Mouse (Mus musculus) G1E-ER4 (cell line): ENCODE measurements at regions not wholly inside any gene's neighbourhood (a gene's known extent, or its start where the extent isn't known, plus 50 kb on each side); places are given as distances from the start of the nearest gene placed in this dataset.

ENCODE experiments used
- GATA1 ChIP-seq: IDR thresholded peaks from one replicate; pipeline ENCODE4 v1.8.0; 2012; ENCODE audit warnings: low read length, inconsistent platforms

GRCm38 (mm10) chr6:143442361-143442760 is 275.3 kb downstream of the Etnk1 start:
- TF ChIP-seq GATA1, result no peak

- no peak for TF ChIP-seq GATA1
These were observed 276.4 kb downstream of the Etnk1 start for GRCm38 (mm10) chr6:143443446-143443845.

GRCm38 (mm10) chr6:143444782-143445181 is 277.8 kb downstream of the Etnk1 start:
- TF ChIP-seq GATA1, result no peak

GRCm38 (mm10) chr6:143445834-143446552 is 279.0 kb downstream of the Etnk1 start:
- TF ChIP-seq GATA1, result no peak

GRCm38 (mm10) chr6:143447060-143447459 is 280.0 kb downstream of the Etnk1 start:
- TF ChIP-seq GATA1, result no peak

- no peak for TF ChIP-seq GATA1
These were observed 282.1 kb downstream of the Etnk1 start for GRCm38 (mm10) chr6:143449071-143449470.

- no peak for TF ChIP-seq GATA1
These were observed 284.8 kb downstream of the Etnk1 start for GRCm38 (mm10) chr6:143451869-143452268.

- no peak for TF ChIP-seq GATA1
These were observed 287.7 kb downstream of the Etnk1 start for GRCm38 (mm10) chr6:143454695-143455218.

GRCm38 (mm10) chr6:143464907-143465537 is 298.0 kb downstream of the Etnk1 start:
- no peak for TF ChIP-seq GATA1

- TF ChIP-seq GATA1, result no peak
These were observed 307.4 kb downstream of the Etnk1 start for GRCm38 (mm10) chr6:143474396-143474795.

- TF ChIP-seq GATA1, result no peak
These were observed 308.3 kb downstream of the Etnk1 start for GRCm38 (mm10) chr6:143475296-143475695.

GRCm38 (mm10) chr6:143477396-143477795 is 310.4 kb downstream of the Etnk1 start:
- no peak for TF ChIP-seq GATA1

- TF ChIP-seq GATA1, result no peak
These were observed 312.2 kb downstream of the Etnk1 start for GRCm38 (mm10) chr6:143479239-143479638.

- TF ChIP-seq GATA1, result no peak
These were observed 312.8 kb downstream of the Etnk1 start for GRCm38 (mm10) chr6:143479701-143480388.

- no peak for TF ChIP-seq GATA1
These were observed 315.3 kb downstream of the Etnk1 start for GRCm38 (mm10) chr6:143482272-143482671.

- no peak for TF ChIP-seq GATA1
These were observed 315.8 kb downstream of the Etnk1 start for GRCm38 (mm10) chr6:143482868-143483267.
